Mouse (Mus musculus) lung, adult 2 months (tissue): ENCODE data around the gene Cep290. TPM values are rescaled to one million over a fixed set of nuclear protein-coding genes. Genes with fewer than 3 reads are reported as not detected.

Experiments
- DNase-seq: peaks from one replicate; pipeline ENCODE4 v3.0.0; 2022
- H3K4me1 ChIP-seq: fragments of 200-500 bp; 2 replicates; pipeline ENCODE4 v1.6.1; 2011; ENCODE audit warnings: low read length; ENCODE audit not compliant: control insufficient read depth, insufficient read depth
- H3K4me3 ChIP-seq: fragments of 200-500 bp; replicated peaks from 2 replicates; pipeline ENCODE3; 2011; ENCODE audit warnings: low read depth, mild to moderate bottlenecking, control low read depth, low read length; ENCODE audit errors: extremely low read depth
- CTCF ChIP-seq: fragments of 200-500 bp; IDR thresholded peaks from 2 replicates; pipeline ENCODE4 v1.5.1; 2011; ENCODE audit warnings: mild to moderate bottlenecking, low read length, control low read depth; ENCODE audit not compliant: insufficient read depth
- POLR2A ChIP-seq: fragments of 200-500 bp; IDR thresholded peaks from 2 replicates; pipeline ENCODE4 v1.6.1; 2011; ENCODE audit warnings: low read depth, mild to moderate bottlenecking, control low read depth, low read length, borderline replicate concordance; ENCODE audit errors: extremely low read depth
- WGBS: fragments of 180-500 bp; shearing (Covaris S2); methylation state at CpG from one replicate; pipeline ENCODE4 v1.1.7; 2018; 5-methylcytosine and 5-hydroxymethylcytosine counted together
- polyA plus RNA-seq: library from polyadenylated mRNA; depleted of rRNA; stranded (reverse); fragments of >200 nt; gene quantifications from 2 replicates; pipeline ENCODE4 v1.2.3, GENCODE M21; 2012; rRNA removed

Cep290 gene
- 0.29 and 0.82 TPM in 2 replicates for polyA plus RNA-seq

- Histone ChIP-seq H3K4me1 (no peaks in the 10 kb centered on the region; the same call in 1 of the 2 replicates), H3K4me3 (peak within 1 kb of the TSS; percentile 78)
- under 1% methylated on average over 63 of the region's 63 CpGs for WGBS
- peak; percentile 83 for TF ChIP-seq POLR2A
- TF ChIP-seq CTCF: no peak
- peak; percentile 90 for DNase-seq
These were observed at the start of gene Cep290, which contains the start of gene Tmtc3 for GRCm38 (mm10) chr10:100487097-100487978. Gene Cep290, plus strand, starts transcription at chr10:100487558. Gene Tmtc3, minus strand, starts transcription at chr10:100487350.

GRCm38 (mm10) chr10:100449394-100449793 lies 38.0 kb upstream of the Cep290 start:
- no peak overlapping the region for H3K4me3 ChIP-seq
- DNase-seq: no peak
- H3K4me1 ChIP-seq: no peaks in the 10 kb centered on the region
- TF ChIP-seq POLR2A: no peak
- no peak for TF ChIP-seq CTCF

- DNase-seq: no peak
- H3K4me1 ChIP-seq: no peaks in the 10 kb centered on the region
- TF ChIP-seq CTCF: no peak
- TF ChIP-seq POLR2A: no peak
- H3K4me3 ChIP-seq: no peak overlapping the region
These were observed 26.8 kb upstream of the Cep290 start for GRCm38 (mm10) chr10:100460515-100460914.

- TF ChIP-seq CTCF (no peak), POLR2A (no peak)
- no peaks in the 10 kb centered on the region for H3K4me1 ChIP-seq
- DNase-seq: no peak
- WGBS: 50% methylated on average over 3 of the region's 3 CpGs
- no peak overlapping the region for H3K4me3 ChIP-seq
These were observed 12.3 kb upstream of the Cep290 start for GRCm38 (mm10) chr10:100475040-100475439.

- 93% methylated on average over 3 of the region's 3 CpGs for whole genome bisulfite sequencing
- TF ChIP-seq CTCF (no peak), POLR2A (no peak)
These were observed 7.8 kb upstream of the Cep290 start for GRCm38 (mm10) chr10:100479538-100479937.

GRCm38 (mm10) chr10:100486701-100487096 lies 659 bp upstream of the Cep290 start:
- TF ChIP-seq POLR2A (no peak), CTCF (no peak)
- no peaks in the 10 kb centered on the region; the same call in 1 of the 2 replicates for H3K4me1 ChIP-seq
- under 1% methylated on average over 13 of the region's 13 CpGs for WGBS
- H3K4me3 ChIP-seq: peak overlapping the region; percentile 78
- no peak for DNase-seq

More at GRCm38 (mm10) chr10:100479538-100479937, 7.8 kb upstream of the Cep290 start:
- H3K4me3 ChIP-seq: no peak overlapping the region
- DNase-seq: no peak
- no peaks in the 10 kb centered on the region for H3K4me1 ChIP-seq

GRCm38 (mm10) chr10:100491916-100492315 lies 4.6 kb downstream of the Cep290 start:
- Histone ChIP-seq H3K4me1 (no peaks in the 10 kb centered on the region), H3K4me3 (no peak overlapping the region)
- DNase-seq: no peak
- 84% methylated on average over 7 of the region's 7 CpGs for WGBS
- TF ChIP-seq CTCF (no peak), POLR2A (no peak)

GRCm38 (mm10) chr10:100498309-100498708 lies 11.0 kb downstream of the Cep290 start:
- WGBS: 68% methylated on average over 3 of the region's 3 CpGs
- Histone ChIP-seq H3K4me1 (no peaks in the 10 kb centered on the region), H3K4me3 (no peak overlapping the region)
- no peak for DNase-seq
- no peak for TF ChIP-seq CTCF
- TF ChIP-seq POLR2A: no peak

- 83% methylated on average over 1 of the region's 1 CpGs for WGBS
- TF ChIP-seq CTCF: no peak
- H3K4me3 ChIP-seq: no peak overlapping the region
- no peak for DNase-seq
- no peaks in the 10 kb centered on the region for H3K4me1 ChIP-seq
These were observed 20.8 kb downstream of the Cep290 start for GRCm38 (mm10) chr10:100508170-100508569.

GRCm38 (mm10) chr10:100521617-100522016 lies 34.3 kb downstream of the Cep290 start:
- WGBS: 74% methylated on average over 4 of the region's 4 CpGs
- DNase-seq: no peak
- TF ChIP-seq POLR2A (no peak), CTCF (no peak)

GRCm38 (mm10) chr10:100522330-100522729 lies 35.0 kb downstream of the Cep290 start:
- no peaks in the 10 kb centered on the region for H3K4me1 ChIP-seq
- DNase-seq: no peak
- H3K4me3 ChIP-seq: no peak overlapping the region
- TF ChIP-seq POLR2A: no peak
- no peak for TF ChIP-seq CTCF
- WGBS: 95% methylated on average over 9 of the region's 9 CpGs

More at GRCm38 (mm10) chr10:100521617-100522016, 34.3 kb downstream of the Cep290 start:
- Histone ChIP-seq H3K4me3 (no peak overlapping the region), H3K4me1 (no peaks in the 10 kb centered on the region)
